Mouse (Mus musculus): ENCODE data around the gene Eri3. TPM values are rescaled to one million over a fixed set of nuclear protein-coding genes. Genes with fewer than 3 reads are reported as not detected.

Gene Eri3
- total RNA-seq, 2 experiments from 2014 or later, result 183 to 214 TPM

DNA sequence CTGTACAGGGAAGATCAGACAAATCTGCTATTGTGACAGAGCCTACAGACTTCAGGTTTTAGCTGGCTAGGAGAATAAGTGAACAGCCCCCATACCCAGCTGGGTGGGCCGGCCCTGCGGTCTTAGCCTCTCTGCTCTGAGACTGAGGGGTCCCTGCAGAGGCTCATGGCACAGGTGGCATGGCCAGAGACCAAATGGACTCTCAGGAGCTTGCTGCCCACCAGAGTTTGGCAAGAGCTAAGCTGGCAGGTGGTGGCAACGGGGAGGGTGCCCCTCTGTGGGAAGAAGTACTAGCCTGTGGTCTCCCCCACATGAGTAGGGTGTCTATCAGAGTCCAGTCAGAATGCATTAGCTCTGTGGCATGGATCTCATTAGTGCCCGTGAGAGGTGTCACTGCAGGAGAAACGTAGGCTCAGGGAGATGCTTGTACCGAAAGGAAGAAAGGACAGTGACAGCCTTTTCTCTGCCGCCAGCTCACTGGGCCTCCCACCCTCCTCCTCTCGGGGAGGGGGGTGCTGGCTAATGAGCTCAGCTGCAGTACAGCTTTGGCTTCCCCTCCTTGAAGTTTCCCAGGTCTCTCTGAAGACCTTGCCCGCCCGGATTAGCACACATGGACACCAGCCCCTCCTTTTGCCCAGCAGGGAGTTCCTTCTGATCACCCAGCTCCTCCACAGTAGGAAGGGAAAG, 104.0 kb downstream of the Eri3 start:
- intact Hi-C loops (cut with DNase I), result no loop called here
- no peak for DNase-seq (ENCODE audit: low spot score in 2 of 2)

DNA sequence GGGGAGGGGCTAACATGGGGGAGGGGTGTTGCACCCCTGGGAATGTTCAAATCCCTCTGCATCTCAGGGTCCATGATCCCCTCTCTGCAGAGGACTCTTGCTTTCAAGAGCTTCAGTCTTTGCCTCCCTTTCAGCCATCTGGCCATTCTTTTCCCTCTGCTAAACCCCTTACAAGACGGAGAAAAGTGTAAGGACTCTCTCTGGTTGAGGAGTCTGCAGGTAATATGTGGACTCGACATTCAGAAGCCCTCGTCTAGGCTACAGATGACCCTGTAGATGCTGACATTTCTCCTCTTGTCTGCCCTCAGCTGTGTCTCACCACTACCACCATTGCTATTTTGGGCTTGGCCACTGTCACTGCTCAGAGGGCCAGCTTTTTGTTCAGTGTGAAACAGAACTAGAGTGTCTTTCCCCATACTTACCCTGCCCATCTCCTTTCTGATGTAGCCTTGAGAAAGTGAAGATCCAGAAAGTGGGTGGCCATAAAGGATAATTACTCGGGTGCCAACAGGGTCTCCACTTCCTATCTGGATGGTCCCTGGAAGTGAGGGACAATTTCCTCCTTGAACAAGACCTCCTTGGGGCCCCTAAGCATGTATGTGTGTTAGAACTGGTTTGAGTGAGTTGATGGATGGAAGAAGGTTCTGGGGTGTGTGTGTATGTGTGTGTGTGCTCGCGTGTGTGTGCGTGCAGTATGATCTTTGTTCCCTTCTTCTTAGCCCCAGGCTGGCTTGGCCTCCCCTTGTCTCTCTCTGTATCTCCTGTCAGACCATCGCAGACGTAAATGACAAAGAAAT, 104.7 kb downstream of the Eri3 start:
- DNase-seq (ENCODE audit: low spot score in 2 of 2), result no peak
- intact Hi-C loops (cut with DNase I), result no loop called here

DNA sequence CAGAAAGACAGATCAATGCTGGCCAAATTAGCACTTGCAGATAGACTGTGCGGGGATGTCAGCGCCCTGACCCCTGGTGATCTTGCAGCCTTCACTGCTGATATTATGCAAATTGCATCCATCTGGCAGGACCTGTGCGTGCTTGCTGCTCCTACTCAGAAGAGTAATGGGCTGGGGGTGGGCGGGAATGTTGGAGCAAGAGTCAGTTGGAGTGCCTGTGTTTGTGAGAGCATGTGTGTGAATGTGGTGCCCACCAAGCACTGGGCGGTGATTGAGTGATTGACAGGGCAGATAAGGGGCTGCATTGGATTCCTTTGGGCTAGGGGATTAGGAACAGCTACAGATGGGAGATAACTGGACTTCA, 105.3 kb downstream of the Eri3 start:
- no peak for DNase-seq (ENCODE audit: low spot score in 2 of 2)
- intact Hi-C loops (cut with DNase I), result no loop called here

DNA sequence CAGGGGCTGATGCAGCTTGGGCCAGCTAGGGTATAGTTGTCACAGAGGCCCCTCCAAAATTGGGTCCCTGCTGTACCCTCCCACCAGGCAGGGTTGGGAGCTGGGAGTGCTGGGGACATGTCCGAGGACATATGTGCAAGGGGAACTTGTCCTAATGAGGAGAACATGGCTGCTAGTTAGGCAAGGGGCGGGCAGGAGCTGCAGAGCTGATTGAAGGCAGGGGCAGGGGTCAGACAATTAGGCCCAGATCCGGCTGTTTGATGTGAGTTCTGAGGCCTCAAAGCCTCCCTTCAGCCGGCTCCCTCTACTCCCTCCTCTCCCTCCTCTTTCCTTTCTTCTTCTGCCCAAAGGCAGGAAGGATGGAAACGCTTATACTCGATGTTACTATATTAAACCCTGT, 106.8 kb downstream of the Eri3 start:
- DNase-seq (ENCODE audit: low spot score in 2 of 2), result no peak
- intact Hi-C loops (cut with DNase I), result no loop called here

DNA sequence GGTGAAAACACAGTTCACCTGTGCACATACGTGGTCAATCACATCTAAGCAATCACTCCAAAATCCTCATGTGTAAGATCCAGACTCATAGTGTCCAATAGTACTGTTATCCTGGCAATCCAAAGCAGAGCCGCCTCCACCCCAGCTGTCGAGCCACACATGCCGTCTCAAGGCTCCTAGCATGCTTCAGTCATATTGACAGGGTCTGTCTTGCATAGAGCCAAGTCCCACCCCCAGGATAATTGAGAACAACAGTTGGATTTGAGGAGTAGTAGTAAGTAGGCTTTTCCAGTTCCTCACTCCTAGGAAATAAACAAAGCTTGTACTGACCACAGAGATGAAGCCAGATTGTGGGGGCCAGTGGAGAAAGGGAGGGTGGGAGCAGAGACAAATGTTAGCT, 107.5 kb downstream of the Eri3 start:
- DNase-seq (ENCODE audit: low spot score in 2 of 2), result peak; percentile 60 to 85
- intact Hi-C loops (cut with DNase I), result no loop called here

DNA sequence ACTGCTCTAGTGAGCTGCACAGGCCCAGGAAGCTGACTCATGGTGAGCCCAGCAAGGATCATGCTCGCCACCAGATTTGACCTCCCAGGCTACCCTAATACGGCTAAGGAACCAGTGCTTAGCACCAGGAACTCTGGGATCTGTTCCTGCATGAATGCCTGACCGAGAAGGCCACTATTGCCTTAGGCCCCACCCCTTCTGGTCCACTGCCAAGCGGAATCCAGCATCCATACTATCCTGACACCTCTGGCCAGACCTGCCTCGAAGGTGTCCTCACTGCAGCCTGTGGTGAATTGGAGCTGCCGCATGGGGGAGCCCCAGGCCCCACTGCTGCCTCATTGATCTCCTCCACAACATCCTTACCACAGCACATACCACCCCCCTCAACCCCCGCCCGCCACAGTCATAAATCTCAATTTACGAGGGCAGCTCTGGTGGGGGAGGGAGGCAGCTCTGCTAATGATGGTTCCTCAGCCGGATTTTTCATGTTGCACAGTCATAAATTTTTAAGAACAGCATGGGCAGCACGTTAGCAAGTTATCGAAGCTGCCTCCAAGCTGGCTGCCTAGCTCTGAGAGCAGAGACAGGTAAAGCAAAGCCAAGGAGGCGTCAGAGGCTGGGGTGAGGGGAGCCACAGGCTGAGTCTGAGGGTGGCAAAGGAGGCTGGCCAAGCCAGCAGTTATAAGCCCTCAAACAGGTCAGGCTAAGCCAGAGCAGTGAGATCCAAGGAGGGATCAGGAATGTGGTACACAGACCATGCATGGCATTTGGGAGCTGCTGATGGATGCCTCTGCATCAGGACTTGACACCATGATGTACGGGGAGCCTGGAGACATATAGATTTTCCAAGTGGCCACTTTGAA, 108.6 kb downstream of the Eri3 start:
- intact Hi-C loops (cut with DNase I), result no loop called here
- DNase-seq (ENCODE audit: low spot score in 2 of 2), result no peak

DNA sequence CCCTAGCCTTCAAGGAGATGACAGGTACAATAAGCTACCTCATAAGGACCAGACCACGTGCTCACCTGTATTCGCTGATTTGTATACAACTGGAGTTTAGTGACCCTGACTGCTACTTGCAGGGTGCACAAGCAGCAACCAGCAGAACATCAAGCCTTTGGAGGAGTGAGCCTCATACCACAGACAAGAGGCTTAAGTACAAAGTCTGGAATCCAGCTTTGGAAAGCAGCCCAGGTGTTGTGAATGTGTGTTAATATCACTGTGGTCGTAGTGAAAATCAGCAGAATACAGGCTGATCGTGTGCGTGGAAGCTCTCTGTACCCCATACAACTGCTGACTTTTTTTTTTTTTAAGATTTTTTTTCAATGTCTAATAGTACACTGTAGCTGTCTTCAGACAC, 109.8 kb downstream of the Eri3 start:
- no peak for DNase-seq (ENCODE audit: low spot score in 2 of 2)
- intact Hi-C loops (cut with DNase I), result no loop called here

DNA sequence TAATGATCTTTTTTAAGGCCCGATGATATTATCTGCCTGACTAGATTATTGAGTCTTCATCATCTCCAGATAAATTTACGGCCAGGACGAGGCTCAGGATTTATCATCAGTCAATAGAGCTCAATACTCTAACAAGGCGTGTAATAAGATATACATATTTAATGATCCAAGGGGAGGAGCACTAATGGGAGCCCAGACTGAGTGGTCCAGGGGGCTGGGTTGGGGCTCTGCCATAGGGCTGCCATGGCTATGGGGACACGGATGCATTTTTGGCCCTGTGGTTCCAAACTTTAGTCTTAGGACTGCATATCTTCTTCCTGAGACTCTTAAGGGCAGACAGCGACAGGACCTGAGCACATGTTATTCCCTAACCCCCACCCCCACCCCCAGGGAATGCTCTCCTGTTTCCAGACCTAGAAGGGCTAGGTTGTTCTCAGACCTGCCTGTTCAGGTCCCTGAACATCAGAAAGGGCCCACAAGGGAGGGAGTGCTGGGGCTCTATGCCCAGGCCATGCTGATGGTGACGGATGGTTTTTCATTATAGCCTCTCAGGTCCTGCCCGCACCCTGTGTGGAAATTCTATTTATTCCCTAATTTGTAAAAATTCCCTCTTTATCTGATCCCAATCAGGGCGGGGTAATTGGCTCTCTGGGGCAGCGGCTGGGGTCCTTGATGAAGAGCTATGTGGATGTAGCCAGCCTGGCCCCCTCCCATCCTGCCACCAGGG, 114.4 kb downstream of the Eri3 start:
- DNase-seq (ENCODE audit: low spot score in 2 of 2), result no peak
- intact Hi-C loops (cut with DNase I), result no loop called here

DNA sequence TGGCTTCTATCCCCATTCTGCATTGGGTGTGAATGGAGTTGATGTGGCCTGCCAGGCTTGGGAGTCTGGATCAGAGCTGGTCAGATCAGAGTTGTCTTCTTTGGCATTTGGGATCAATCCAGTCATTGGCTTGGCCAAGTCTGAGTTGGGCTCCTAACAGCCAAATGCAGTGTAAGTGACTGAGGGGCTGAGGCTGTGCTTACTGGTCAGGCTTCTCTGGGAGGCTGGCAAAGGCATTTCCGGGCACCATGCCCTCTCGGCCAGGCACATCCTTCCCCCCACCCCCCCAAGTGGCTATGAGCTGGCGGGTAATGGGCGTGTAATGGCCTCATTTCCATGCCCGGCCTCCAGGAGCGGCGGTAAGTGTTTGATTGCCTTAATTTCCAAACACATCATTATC, 115.4 kb downstream of the Eri3 start:
- intact Hi-C loops (cut with DNase I), result no loop called here

DNA sequence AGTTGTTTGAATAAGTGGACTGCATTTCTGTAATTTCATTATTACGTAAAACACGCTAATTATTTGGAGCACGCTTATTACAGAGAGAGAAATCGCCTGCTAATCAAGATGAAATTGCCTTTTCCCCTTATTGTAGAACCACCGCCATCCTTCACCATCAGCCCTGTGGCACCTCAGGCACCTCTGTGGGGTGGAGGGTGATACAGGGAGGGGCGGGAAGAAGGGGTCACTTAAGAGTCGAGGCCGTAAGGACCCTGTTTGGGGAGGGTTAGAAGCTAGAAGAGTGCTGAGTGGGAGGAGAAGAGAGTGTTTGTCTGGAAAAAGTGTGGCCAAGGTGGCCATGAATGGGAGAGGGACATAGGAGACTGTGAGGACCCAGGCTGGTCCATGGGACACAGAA, 115.9 kb downstream of the Eri3 start:
- DNase-seq (ENCODE audit: low spot score in 2 of 2), result no peak
- intact Hi-C loops (cut with DNase I), result no loop called here

More for the DNA sequence above, 115.4 kb downstream of the Eri3 start:
- peak in 1 of 2 experiments; percentile 59 for DNase-seq (ENCODE audit: low spot score in 2 of 2)

DNA sequence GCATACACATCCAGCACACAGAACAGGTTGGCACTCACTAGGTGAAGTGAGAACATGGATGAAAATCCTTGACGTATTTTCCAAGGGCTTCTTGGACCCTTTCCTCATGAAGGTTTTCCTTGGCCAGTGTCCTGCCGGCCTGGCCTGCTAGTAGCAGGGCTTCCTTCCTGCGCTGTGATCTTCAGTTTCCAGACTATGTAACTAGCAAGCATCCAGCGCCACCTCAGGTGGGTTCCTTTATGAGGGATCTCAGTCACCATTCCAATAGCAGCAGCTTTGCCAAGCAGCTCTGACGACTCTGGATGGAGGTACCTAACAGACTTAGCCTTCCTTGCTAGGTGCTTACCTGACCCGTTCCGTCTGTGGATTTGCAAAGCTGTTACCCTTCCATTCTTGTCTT, 119.7 kb downstream of the Eri3 start:
- intact Hi-C loops (cut with DNase I), result loop anchor here (10.0 kb wide), 1 partner anchor 395 kb away; no protein-coding TSS in a partner anchor
- no peak for DNase-seq (ENCODE audit: low spot score in 2 of 2)

DNA sequence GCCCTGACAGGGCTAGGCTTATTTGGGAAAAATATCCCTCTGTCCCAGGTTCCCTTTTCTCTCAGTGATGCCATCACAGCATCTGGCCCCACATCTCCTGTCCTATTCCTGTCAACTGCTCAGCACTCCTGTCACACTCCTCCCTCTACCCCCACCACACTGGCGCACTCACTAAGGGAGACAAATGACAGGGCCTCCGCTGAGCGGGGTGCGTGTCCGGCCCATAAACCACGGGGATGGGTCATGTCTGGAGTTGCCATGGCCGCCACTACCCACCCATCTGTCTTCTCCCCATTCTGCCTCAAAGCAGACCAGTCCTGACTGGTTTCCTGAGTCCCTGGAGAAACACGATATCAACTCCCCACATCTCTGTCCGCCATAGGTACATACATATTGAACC, 121.9 kb downstream of the Eri3 start:
- intact Hi-C loops (cut with DNase I), result loop anchor here (10.0 kb wide), 1 partner anchor 397 kb away; no protein-coding TSS in a partner anchor
- DNase-seq (ENCODE audit: low spot score in 2 of 2), result no peak

DNA sequence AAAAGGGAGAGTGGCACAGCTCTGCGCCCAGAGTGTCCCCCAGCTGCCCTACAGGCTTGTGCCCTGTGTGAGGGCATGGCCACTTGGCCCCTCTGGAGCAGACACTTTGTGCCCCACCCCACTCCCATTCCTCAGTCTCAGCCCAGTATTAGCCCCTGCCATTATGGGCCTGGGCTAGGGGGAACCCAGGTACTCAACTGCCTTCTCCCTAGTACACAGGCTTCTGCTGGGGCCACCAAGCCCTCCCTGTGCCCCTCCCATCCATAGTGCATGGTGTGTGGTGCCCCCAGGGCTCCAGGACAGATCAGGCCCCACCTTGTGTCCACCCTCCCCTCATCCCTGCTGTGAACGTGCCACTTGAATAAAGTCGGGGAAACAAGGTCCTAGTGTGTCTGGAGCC, 123.7 kb downstream of the Eri3 start:
- intact Hi-C loops (cut with DNase I), result loop anchor here (10.0 kb wide), 1 partner anchor 399 kb away; no protein-coding TSS in a partner anchor
- DNase-seq (ENCODE audit: low spot score in 2 of 2), result no peak

DNA sequence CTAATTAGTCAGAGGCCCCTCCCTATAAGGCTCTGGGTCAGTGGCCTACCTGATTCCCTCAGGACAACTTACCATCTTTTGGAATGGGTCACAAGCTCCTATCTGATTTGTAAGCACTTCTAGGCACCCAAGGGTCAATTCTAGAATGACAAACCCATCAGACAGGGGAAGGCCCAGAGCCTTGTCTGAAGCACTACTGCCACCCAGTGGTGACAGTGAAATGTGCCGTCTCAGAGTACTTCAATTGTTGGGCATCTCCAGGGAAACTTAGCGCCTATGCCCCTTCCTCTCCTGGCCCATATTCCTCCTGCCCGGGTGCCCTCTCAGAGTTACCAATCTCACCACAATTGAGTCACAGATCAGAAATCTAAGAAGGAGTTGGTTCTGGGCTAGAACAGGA, 126.7 kb downstream of the Eri3 start:
- intact Hi-C loops (cut with DNase I), result loop anchor here (2.0 to 10.0 kb wide), 2 partner anchors 46 to 402 kb away; no protein-coding TSS in a partner anchor
- peak; percentile 83 to 84 for DNase-seq (ENCODE audit: low spot score in 2 of 2)

DNA sequence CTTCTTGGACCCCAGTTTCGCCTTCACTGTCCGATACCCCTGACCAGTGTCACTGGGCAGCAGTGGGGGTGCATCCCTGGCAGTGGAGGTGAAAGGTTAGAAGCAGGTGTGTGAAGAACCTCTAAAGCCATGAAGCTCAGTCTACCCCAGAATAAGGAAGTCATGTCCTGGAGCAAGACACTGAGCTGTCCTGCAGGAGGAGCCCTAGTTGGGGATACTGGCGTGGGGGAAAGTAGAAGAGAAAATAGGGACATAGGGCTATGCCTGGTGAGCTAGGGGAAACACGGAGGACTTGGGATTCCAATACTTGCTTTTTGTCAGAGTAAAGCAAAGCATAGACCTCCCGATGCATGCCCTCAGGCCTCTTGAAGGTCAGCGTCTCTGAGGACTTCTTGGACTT, 130.8 kb downstream of the Eri3 start:
- DNase-seq (ENCODE audit: low spot score in 2 of 2), result no peak
- intact Hi-C loops (cut with DNase I), result no loop called here

DNA sequence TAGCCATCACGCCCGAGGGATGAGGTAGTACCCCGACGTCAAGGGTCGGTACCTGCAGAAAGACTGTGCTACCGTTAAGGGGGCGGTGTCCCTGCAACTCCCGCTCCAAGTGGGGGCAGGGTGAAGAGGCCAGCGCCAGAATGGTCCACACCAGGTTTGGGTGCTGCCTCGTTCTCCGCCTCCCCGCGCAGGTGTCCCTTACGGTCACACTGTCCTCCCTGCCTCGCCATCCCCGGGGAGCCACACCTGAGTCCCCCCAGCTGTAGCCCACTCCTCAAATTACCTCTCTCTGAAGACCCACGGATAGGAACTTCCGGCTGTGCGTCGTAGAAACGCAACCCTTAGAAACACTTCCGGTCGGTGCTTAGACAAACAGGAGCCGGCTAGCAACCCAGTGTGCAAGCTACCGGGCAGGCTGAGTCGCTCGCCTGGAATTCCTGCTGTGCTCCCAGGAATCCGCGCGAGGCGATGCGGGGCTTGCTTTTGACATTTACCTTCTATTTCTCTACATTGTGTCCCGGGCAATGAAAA, 131.8 kb downstream of the Eri3 start, which contains the start of gene Dmap1:
Dmap1 (minus strand) TSS at position 343 of the 531 bp plus-strand sequence.
- intact Hi-C loops (cut with DNase I), result no loop called here
- DNase-seq (ENCODE audit: low spot score in 2 of 2), result peak; percentile 87 to 89

DNA sequence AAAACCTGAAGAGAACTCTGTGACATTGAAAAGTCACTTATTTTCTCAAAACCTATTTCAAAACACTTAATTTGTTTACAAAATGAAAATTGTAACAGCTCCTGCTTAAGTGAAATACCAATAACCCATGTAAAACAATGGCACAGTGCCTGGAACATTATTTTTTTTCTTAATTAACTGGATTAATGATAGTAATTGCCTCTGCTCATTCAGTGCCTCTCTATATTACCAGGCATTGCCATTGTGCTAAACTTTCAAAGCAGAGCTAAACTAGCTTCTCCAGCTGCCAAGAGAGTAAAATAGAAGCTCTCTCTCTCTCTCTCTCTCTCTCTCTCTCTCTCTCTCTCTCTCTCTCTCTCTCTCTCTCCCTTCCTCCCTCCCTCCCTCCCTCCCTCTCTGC, 132.3 kb downstream of the Eri3 start:
- intact Hi-C loops (cut with DNase I), result no loop called here

DNA sequence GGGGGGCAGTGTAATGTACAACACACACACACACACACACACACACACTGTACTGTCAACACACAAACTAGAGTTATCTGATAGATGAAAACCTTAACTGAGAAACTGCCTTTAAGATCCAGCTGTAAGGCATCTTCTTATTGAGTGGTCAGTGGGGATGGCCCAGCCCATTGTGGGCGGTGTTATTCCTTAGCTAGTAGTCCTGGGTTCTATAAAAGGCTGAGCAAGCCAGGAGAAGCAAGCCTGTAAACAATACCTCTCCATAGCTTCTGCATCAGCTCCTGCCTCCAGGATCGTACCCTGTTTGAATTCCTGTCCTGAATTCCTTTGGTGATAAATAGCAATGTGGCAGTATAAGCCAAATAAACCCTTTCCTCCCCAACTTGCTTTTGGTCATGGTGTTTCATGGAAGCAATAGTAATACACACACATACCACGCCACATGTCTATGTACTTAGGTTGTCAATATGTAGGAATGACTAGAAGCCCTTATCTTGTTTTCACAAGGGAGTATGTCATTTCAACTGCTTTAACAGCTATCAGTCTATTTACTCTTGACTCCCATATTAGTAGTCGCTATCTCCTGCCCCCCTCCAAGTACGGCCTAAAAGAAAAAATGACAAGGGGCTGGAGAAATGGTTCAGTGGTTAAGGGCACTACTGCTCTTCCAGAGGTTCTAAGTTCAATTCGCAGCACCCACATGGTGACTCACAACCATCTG, 133.0 kb downstream of the Eri3 start:
- DNase-seq (ENCODE audit: low spot score in 2 of 2), result no peak
- intact Hi-C loops (cut with DNase I), result no loop called here

More for the DNA sequence above, 132.3 kb downstream of the Eri3 start:
- DNase-seq (ENCODE audit: low spot score in 2 of 2), result no peak

DNA sequence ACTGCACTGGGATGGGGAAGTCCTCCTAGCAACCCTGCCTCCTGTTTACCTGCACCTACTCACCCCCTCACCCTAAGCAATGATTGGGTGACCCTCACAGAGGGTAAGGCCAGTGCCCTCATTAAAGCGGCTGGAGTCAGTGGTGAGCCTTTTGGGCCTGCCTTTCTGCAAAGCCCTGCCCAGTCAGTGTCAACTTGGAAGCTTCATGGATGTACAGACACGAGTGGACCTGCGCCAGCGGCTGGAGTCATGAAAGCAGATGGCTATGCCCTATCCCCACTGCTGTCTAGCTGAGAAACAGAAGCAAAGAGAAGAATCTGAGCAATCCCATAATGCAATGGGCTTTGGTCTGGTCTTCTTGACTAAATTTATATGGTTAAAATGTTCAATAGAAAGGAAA, 136.2 kb downstream of the Eri3 start:
- intact Hi-C loops (cut with DNase I), result no loop called here
- DNase-seq (ENCODE audit: low spot score in 2 of 2), result no peak
